Mouse (Mus musculus) right cerebral cortex, postnatal 10 days (tissue): ENCODE data around the gene Kcnj2.

Source experiments
- DNase-seq, 2 experiments: peaks; one replicate each; pipeline ENCODE4 v3.0.0; 2021; ENCODE audit warnings: low spot score in 2 of 2

The Kcnj2 gene

GRCm38 (mm10) chr11:111091117-111091516 lies 25.2 kb downstream of the Kcnj2 start:
- DNase-seq, result no peak

GRCm38 (mm10) chr11:111092967-111093366 lies 27.0 kb downstream of the Kcnj2 start:
- DNase-seq, result no peak

- DNase-seq, result no peak
These were observed 30.6 kb downstream of the Kcnj2 start for GRCm38 (mm10) chr11:111096612-111097011.

- no peak for DNase-seq
These were observed 34.2 kb downstream of the Kcnj2 start for GRCm38 (mm10) chr11:111100131-111100530.

DNA sequence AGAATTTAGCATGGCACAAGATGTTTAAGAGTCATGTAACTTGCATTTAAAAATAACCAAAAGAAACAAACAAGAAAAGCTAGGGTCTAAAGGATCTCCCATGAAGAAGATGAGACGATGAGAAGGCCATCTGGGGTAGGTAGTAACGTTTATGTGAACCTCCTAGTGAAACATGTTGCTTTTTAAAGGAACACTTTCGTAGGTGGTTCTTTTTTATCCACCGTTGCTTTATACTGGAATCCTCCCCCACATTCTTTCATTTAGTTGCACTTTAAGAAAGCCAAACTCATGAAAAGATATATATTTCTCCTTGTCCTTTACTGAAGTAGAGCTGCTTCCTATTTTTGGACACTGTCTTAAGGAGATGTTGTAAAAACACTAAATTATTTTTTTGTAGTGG lies 34.7 kb downstream of the Kcnj2 start:
- DNase-seq, result no peak

GRCm38 (mm10) chr11:111101620-111102176 lies 35.7 kb downstream of the Kcnj2 start:
- DNase-seq, result no peak

DNA sequence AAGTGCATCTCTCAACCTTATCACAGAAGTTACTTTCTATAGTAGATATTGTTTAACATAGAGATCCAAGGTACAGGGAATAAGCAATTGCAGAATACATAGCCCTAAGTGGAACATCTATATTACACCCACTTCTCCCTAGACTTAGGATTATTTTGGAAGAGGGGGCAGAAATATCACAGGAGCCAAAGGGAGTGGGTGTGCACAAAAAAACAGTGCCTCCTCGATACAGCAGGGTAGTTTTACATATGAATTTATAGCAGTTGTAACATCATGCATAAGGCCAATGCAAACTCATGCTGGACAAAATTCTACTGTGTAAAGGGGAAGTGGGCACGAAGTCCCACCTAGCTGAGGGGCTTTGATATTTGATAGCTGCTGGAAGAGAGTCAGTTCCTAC lies 38.5 kb downstream of the Kcnj2 start:
- no peak for DNase-seq

GRCm38 (mm10) chr11:111108130-111108529 lies 42.2 kb downstream of the Kcnj2 start:
- DNase-seq, result no peak

GRCm38 (mm10) chr11:111121514-111121913 lies 55.5 kb downstream of the Kcnj2 start:
- no peak for DNase-seq

- no peak for DNase-seq
These were observed 57.4 kb downstream of the Kcnj2 start for GRCm38 (mm10) chr11:111123324-111123723.

DNA sequence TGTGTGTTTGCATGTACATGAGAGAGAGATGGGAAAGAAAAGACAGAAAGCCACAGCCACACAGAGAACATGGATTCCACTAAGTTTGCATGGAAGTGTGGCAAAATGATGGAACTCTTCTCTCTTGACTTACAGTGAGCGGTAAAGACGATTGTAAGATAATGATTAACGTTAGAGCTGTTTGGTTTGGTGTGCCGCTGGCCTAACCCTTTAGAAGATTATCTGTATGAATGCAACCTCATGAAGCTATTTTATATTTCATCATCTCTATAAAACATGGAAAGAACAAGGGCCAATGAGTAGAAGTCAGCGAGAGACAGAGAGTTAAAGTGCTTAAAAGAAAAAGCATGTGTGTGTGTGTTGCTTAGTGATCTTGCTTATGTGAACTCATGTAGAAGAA lies 60.0 kb downstream of the Kcnj2 start:
- DNase-seq, result no peak
